Mouse (Mus musculus): Measurements from ENCODE around the gene Fmnl3.

DNA sequence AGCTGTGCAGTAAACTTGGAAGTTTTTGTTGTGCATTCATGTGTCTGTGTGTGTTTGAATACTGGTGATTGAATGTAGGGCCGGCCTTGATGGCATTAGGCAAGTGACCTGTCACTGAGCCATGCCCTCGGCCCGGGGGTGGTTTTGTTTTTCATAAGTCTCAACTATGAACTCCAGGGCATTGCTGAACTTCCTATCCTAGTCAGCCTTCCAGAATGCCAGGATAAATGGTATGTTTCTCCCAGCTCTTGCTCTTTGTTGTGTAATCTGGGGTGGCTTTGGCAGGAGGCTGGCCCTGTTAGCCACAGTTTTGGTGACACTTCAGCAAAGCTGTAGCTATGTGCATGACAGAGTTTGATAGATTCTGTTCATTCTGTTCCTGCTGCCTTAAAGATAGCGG lies 26.6 kb upstream of the Fmnl3 start:
- no peak for TF ChIP-seq CTCF (IDR thresholded peaks at IDR 0.05; ENCODE audit: borderline replicate concordance, insufficient read depth, low read depth, low read length)
- TF ChIP-seq POLR2A (IDR thresholded peaks at IDR 0.05; ENCODE audit: borderline replicate concordance, insufficient read depth, low read length), result no peak
